Mouse (Mus musculus): ENCODE data around the gene Plek. TPM values are rescaled to one million over a fixed set of nuclear protein-coding genes. Genes with fewer than 3 reads are reported as not detected.
"Not testable (repeated sequence)": the region's sequence is repeated elsewhere in the genome, so short reads cannot be mapped to it uniquely, and the experiment has no call there.

The Plek gene
- 10 to 100 TPM in 2 of 4 experiments, 1 to 10 TPM in 2; 6.0 to 39.3 (median 21.0) TPM for total RNA-seq (2022)

GRCm38 (mm10) chr11:17051545-17052475 lies at the start of gene Plek, which contains the start of gene Cnrip1:
Plek (minus strand) TSS chr11:17052381.
Cnrip1 (plus strand) TSS chr11:17051586.
- DNase-seq (ENCODE audit: low spot score in 2 of 2) = peak; percentile 87 to 89

GRCm38 (mm10) chr11:17086106-17086505 lies 33.9 kb upstream of the Plek start:
- DNase-seq (ENCODE audit: low spot score in 2 of 2) = no peak

DNA sequence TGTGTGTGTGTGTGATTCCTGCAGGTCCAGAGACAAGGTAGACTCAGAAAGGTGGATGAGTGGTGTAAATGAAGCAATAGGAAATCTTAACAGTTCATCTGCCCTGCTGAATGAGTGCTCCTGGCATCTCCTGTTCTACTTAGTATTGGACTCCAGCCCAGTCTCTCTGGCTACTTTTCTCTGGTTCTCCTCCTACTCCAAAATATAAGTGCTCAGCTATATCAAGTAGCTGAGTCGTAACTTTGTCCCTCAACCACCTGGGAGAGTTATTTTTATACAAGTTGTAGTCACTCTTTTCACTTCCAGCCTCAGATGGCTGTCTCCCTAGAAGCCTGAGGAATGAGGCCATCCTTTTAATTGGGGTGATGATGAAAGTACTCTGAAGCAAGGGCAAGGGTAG lies 31.7 kb upstream of the Plek start:
- DNase-seq (ENCODE audit: low spot score in 2 of 2) = no peak

DNA sequence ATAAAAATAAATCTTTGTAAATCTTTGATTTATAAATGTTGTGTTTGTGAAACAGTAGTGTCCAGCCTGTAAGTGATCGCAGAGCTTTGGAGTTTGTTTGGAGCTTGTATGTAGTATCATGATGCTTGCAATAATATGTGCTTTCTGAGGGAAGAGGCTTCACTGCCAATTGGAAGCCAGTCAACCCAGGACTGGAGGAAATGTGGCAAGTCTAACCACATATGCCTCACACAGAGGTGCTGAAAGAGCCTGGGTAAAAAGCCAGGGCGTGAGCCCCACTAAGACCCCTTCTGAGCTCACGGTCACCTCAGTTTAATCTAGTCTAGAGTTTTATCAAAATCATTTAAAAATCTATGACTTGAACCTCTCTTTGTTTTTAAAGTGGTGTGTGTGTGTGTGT lies 31.3 kb upstream of the Plek start:
- DNase-seq (ENCODE audit: low spot score in 2 of 2) = no peak

GRCm38 (mm10) chr11:17082953-17083352 lies 30.8 kb upstream of the Plek start:
- DNase-seq (ENCODE audit: low spot score in 2 of 2) = no peak

GRCm38 (mm10) chr11:17082086-17082485 lies 29.9 kb upstream of the Plek start:
- DNase-seq (ENCODE audit: low spot score in 2 of 2) = no peak

- no peak for DNase-seq (ENCODE audit: low spot score in 2 of 2)
Observed at GRCm38 (mm10) chr11:17075656-17076055, 23.5 kb upstream of the Plek start.

GRCm38 (mm10) chr11:17069360-17069759 lies 17.2 kb upstream of the Plek start:
- not testable (repeated sequence) for DNase-seq (ENCODE audit: low spot score in 2 of 2)

DNA sequence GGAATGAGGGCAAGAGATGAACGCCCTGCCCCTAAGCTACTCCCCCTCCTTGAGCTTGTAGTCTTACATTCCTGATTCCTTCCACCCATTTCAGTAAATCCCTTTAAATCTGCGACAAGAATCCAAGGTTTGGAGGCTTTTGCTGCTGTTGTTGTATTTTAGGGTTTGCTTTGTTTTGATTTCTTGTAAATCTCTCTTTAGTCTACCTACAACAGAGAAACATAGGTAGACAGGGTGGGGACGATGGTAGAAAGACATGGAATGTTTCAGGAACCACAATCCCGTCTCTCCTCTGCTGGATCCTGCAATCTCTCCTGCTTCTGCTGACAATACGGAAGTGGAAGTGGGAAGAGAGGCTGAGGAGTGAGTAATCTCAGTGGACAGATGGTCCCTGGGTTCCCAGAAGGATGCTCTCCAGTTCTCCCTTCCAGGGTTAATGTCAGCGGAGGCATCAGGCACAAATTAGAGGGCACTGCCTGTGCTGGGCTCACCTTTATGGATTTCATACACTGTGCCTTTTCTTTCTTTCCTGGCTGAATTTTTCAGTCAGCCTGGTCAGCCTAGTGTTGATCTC lies 382 bp upstream of the Plek start:
- peak; percentile 27 to 43 for DNase-seq (ENCODE audit: low spot score in 2 of 2)

DNA sequence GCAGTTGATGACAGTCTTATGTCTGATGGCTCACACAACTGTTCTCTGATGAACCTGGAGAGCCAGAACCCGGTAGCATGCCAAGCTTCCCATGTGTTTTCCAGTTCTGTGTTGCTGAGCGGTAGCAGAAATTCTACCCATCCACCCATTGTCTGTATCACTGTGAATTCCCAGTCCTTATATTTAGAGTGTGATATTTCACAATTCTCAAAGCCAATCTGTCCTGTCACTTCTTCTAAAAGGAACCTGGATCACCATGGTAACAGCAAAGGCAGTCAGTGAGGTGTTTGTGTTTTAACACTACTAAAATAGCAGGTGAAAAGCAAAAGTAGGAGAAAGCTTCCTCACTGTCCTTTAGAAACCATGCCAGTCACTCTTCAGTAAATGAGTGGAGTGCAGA lies 6.4 kb downstream of the Plek start:
- peak; percentile 25 to 31 for DNase-seq (ENCODE audit: low spot score in 2 of 2)

DNA sequence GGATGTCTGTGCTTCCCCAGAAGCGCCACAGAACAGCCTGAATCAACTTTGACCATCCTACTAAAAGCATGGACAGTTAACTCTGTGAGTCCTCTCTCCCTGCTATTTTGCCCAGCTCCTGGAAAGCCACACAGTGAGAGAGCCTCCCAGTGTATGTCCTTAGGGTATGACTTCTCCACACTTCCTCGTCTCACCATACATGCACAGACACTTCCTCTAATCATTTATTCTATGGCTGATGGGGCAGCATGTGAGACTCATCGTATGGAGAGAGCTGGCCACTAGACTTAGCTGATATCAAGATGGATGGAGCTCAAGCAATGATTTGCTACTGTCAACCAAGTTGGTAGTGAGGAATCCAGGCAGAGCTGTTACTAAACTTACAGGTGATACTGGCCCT lies 28.2 kb downstream of the Plek start:
- DNase-seq (ENCODE audit: low spot score in 2 of 2) = no peak

DNA sequence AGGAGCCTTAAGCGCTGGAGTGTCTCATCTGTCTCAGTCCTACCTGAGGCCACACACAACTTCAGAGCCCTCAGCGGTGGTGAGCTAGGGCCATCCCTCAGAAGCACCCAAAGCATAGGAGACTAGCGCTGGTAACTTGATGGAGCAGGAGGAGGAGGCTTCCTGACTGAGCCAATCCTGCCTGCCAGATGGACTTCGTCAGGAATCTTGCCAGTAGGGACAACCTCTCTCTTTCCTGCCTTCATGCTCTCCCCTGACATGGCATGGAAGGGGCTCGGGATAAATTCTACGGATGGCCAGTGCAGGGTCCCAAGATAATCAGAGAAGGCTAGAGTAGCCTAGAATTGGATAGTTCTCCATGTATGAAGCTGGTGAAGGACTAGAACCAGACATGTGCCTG lies 29.0 kb downstream of the Plek start:
- no peak for DNase-seq (ENCODE audit: low spot score in 2 of 2)

DNA sequence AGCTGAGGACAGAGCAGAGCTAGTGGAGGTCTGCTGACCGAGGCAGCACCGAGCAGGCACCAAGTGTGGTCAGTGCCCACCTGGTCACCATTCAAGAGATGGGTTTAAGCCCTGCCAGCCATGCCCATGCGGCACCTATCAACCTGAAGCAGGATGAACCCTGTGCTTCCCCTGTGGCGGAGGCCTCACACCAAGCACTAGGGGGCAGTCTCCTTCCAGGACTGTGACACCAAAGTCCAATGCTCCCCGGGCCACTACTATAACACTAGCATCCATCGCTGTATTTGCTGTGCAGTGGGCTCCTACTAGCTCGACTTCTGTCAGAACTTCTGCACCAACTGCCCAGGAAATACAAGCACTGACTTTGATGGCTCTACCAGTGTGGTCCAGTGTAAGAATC lies 32.9 kb downstream of the Plek start:
- no peak for DNase-seq (ENCODE audit: low spot score in 2 of 2)

GRCm38 (mm10) chr11:17012948-17013347 lies 39.2 kb downstream of the Plek start:
- no peak for DNase-seq (ENCODE audit: low spot score in 2 of 2)

DNA sequence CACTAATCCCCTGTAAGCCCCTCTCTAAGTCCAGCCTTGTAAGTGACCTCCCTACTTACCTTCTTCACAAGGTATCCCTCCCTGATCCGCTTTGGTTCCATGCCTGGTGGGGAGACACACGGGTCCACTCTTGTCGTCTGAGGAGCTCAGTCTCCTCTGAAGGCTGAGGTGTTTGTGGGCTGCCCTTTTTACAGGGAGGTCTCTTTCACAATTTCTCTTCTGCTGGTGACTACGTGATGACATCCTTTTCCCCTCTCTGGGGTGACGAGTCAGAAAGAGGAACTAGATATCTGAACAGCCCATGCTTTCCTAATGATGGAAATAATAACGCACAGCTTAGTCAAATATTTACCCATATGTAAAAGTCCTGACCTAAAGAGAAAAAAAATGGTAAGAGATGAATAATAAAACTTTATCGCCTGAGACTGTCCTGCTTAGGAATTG lies 43.7 kb downstream of the Plek start:
- no peak for DNase-seq (ENCODE audit: low spot score in 2 of 2)

DNA sequence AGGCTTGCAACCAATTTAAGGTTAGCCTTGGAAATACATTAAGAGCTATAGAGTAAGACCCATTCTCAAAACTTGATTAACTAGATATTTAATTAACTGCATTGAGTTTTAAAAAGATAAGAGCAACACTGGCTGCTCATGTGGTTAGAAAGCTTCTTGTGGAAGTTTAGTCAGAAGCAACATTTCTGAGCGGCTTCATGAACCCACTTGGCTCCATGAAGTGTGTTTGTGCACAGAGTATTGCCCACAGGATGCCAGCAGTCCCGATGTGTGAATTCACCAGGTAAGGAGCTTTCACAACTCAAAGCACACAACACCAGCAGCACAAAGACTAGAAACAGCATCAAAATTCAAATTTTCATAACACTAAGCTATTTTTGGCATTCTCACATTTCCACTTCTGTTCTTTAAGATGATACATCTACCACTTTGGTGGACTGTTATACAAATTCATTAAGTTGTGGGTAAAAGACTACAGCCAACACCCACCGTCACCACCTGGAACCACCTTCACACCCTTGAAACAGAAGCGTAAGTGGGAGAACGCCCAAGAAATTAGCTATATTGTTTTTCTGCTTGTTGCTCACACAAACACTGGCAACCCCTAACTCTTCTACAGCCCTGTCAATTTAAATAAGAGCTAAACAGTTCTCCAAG lies 44.5 kb downstream of the Plek start:
- DNase-seq (ENCODE audit: low spot score in 2 of 2) = no peak

DNA sequence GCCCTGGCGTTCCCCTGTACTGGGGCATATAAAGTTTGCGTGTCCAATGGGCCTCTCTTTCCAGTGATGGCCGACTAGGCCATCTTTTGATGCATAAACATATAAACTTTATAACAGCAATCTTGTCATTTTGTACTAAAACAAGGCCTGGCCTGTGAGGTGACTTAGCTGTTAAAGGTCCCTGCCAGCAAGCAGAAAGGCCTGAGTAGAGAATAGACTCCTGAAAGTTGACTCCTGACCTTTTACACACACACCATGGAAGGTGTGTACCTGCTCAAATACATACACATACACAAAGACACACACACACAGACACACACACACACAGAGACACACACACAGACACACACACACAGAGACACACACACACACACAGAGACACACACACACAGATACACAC lies 45.7 kb downstream of the Plek start:
- not testable (repeated sequence) for DNase-seq (ENCODE audit: low spot score in 2 of 2)

- DNase-seq (ENCODE audit: low spot score in 2 of 2) = peak in 1 of 2 experiments; percentile 11
Observed at GRCm38 (mm10) chr11:17004899-17005846, 47.0 kb downstream of the Plek start.

GRCm38 (mm10) chr11:17003757-17004156 lies 48.4 kb downstream of the Plek start:
- no peak for DNase-seq (ENCODE audit: low spot score in 2 of 2)

DNA sequence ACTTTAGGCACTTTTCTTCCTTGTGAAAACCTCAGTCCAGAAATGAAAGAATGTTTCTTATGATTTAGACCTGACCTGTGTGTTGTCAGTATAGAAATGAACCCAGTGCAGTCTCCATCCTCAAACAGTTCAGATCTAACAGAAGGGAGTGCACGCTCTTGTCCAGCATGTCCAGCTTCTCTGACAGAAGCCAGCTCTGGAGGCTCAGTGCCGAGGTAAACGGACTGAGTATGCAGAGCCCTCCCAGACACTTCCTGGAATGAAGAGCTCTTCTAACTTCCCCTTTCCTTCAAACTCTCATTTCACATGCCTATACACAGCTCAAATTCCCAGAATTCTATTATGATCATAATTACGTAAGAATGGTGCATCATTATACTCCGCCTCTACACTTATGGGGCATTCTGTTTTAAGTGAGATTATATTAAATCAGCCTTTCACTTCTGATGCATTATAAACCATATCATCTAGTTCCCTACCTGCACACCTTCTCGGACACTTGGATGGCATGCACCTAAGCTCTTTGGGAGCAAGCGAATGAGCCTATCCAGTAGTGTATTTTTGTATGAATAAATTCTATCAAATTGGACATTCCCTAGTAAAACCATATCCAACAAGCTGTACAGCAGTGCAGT lies 49.3 kb downstream of the Plek start:
- no peak for DNase-seq (ENCODE audit: low spot score in 2 of 2)

Data from layer of hippocampus, adult 8-10 months (tissue).